Mouse (Mus musculus) G1E (cell line): ENCODE measurements around the gene Traf2.

Experiments
- CTCF ChIP-seq: IDR thresholded peaks from 2 replicates; pipeline ENCODE4 v1.5.1; 2012; ENCODE audit warnings: low read depth, low read length, inconsistent platforms, mixed read lengths
- POLR2AphosphoS5 ChIP-seq: IDR thresholded peaks from 2 replicates; pipeline ENCODE4 v1.6.1; 2012; ENCODE audit warnings: low read depth, low read length, inconsistent platforms; ENCODE audit not compliant: insufficient replicate concordance
- TAL1 ChIP-seq: conservative IDR thresholded peaks from 2 replicates; pipeline ENCODE4 v1.6.1; 2012; ENCODE audit warnings: low read depth, low read length, inconsistent platforms, mixed read lengths

- TF ChIP-seq CTCF = no peak
- no peak for TF ChIP-seq TAL1
- no peak for TF ChIP-seq POLR2AphosphoS5
These were observed 58.1 kb downstream of the Traf2 start for GRCm38 (mm10) chr2:25488671-25489068.
